Mouse (Mus musculus): ENCODE data around the gene Spz1.

Spz1 gene

DNA sequence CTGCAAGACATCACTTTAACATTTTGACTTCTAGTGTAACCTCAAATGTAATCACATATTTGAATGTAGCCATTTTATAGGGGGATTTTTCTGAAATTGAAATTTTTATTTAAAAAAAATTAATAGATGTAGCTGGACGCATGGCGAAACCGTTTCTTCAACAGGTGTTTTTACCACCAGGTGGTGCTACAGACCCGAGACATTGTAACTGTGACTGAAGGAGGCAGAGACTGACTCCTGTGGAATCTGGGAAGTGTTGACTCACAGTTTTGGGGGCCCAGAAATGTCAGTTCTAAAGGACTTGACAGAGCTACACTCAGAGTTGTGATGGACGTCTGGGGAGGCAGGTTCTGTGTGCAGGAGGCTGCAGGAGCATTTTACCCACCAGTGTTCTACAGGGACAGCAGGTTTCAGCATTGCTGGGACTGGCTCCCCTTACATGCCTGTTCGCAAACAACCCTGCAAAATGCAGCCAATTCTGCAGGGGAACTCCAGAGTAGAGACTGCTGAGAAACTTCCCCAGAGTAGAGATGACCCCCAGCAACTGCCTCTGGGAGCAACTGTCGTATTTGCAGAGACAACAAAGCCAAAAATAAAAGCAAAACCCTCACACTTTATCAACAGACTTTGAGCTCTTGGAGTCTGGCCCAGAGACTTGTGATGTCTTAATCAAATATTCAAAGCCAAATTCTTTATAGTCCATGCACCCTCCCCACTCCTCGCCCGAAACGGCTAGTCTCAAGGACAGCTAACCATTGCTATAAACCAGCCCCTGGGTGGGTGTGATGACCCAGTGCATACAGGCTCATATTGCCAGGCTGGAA is 4.5 kb upstream of the Spz1 start:
- peak; percentile 69 for DNase-seq (ENCODE audit: extremely low spot score, low spot score)

DNA sequence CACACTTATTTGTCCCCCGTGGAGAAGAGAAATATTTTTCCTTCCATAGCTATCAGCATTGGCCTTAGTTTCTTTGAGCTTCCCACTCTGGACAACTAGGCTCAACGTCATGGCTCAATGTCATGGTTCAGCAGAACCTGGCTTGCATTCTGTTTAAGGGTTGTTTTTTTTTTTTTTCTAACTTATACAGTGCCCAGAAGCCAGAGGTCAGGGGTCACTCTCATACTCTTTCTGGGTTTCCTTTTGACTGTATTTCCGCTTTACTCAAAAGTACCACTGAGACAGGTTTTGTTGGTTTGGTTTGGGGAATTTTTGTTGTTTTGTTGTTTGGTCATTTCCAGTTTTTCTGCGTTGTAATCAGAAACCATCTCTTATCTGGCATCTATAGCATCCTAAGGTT is 2.2 kb upstream of the Spz1 start:
- DNase-seq (ENCODE audit: extremely low spot score, low spot score), result no peak

DNA sequence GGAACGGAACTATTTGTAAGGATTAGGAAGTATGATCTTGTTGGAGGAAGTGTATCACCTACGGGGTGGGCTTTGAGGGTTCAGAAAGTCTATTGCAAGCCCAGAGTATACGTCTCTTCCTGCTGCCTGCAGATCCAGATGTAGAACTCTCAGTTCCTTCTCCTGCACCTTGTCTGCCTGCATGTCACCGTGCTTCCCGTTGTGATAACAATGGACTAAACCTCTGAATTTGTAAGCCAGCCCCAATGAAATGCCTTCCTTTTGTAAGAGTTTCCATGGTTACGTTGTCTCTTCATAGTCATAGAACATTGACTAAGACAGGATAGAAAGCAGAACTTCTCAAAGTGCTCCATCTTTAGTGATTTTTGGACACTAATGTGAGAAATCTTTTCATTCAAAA is 716 bp upstream of the Spz1 start:
- DNase-seq (ENCODE audit: extremely low spot score, low spot score), result no peak

DNA sequence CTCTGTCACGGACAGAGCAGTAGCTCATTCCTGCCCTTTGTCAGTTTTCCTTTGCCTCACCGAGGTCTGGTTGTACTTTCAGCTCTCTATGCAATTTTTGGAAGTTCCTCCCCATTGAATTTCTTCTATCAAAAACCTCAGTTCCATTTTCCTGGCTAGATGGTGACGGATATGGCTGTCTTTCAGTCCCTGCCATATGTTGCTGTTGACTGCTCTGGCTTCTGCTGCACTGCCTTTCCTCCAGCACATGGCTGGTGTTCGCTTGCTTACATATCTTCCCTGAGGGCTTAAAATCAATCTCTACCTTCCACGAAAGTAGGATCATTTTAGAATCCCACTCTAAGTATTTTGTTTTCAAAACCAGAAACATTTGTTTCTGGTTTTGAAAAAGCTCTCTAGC is 16.5 kb downstream of the Spz1 start:
- no peak for DNase-seq (ENCODE audit: extremely low spot score, low spot score)

DNA sequence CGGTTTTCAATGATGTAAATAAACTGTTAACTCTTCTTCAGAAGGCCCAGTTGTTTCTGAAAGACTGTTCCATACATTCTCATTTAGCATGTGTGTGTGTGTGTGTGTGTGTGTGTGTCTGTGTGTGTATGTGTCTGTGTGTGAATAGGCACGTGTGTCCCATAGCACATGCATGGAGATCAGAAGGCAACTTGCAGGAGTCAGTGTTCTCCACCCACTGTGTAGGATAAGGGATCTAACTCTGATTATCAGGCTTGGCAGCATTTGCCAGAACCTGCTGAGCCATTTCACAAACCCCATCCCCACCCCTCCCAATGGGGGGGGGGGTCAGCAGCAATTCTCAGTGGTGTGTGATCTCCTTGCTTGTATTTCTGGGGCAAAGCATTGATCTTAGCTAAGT is 18.7 kb downstream of the Spz1 start:
- no peak for DNase-seq (ENCODE audit: extremely low spot score, low spot score)

DNA sequence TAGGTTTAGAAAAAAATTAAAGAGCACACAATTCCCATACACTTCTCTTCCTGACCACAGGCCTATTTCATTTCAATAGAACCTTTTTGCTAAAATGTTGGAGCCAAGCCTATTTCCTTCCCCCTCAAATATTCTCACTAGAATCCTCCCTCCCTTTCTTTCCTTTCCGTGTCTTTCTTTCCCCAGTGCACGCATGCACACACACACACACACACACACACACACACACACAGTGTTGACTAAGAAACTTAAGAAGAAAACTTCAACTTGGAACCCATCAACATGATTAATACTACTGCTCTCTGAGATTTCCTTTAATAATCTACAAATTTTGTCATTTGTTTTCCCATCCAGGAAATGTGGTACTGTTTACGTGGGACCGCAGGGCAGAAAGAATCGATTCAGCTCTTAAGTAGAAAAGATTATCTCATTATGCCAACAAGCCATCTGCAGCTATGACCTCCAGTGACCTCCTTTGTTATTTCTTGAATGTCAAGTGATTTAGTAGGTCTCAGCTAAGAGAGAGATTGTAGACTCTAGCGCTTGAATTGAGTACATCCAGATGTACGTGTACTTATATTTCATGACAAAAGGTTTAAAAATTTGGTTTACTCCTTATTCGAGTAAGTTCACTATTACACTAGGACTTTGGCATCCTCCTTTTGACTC is 19.4 kb downstream of the Spz1 start:
- DNase-seq (ENCODE audit: extremely low spot score, low spot score), result peak; percentile 31

DNA sequence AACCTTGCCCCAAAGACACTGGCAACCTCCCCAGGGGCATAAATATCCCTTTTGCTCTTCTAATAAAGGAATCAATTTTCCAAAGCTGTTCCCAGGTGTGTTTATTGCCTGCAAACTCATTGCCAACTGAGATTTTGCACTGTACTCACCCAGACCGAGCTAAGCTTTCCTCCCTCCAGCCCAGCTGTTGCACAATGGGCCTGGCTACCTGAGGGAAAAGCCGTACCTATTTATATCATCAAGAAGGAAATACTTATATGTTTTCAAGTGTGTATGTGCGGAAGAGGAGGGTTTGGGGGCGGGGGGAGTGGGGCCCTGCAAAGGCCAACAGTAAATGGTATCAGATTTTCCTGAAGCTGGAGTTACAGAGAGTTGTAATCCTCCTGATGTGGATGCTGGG is 28.9 kb downstream of the Spz1 start:
- no peak for DNase-seq (ENCODE audit: extremely low spot score, low spot score)

DNA sequence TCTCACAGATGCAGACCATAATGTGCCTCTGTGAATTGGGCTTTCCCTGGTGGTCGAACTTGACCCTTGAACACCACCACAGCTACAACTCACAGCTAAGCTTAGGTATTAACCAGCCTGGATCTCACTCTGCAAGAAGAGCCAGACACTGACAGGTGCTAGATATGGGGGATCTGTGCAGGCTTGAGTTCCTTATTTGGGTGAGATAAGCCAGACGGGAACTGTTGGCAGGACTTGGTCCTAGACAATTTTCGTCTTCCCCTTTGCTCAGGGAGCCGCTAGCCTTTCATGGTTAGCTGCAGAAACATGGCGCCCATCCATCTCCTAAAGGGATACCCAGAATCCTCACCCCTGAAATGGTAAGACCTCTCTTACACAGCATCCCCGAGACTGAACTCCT is 35.0 kb downstream of the Spz1 start:
- peak; percentile 10 for DNase-seq (ENCODE audit: extremely low spot score, low spot score)

DNA sequence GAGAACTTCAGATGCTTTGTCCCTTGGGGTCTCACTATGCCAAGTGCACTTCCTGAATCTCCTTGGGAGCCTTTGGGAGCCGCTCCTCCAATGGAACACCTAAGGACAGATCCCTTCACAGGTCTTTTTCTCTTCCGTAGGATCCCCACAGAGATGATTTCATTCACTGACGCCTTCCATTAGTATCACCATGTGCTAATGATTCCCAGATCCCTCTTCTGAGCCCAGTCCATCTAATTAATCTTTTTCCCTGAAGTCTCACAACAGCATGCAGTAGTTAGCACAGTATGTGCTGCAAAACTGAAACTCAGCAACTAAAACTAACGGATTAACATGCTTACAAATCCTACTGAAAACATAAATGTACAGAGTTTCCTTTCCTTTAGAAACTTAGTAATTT is 36.8 kb downstream of the Spz1 start:
- DNase-seq (ENCODE audit: extremely low spot score, low spot score), result no peak

DNA sequence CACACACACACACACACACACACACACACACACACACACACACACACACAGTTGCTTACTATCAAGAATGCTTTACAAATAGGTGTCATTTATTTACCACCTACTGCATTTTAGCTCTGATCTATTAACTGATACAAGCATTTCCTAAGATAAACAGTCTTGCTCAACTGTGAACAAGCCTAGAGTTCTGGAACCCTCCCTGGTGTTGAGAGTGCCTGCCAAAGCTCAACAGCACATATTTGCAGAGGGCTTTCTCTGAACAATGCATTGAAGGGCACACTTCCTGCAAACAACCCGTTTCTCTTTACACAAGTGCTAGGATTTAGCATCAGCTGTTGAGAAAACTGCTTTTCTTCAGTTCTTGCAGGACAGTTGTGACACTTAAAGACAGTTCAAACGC is 42.2 kb downstream of the Spz1 start:
- peak; percentile 6 for DNase-seq (ENCODE audit: extremely low spot score, low spot score)

DNA sequence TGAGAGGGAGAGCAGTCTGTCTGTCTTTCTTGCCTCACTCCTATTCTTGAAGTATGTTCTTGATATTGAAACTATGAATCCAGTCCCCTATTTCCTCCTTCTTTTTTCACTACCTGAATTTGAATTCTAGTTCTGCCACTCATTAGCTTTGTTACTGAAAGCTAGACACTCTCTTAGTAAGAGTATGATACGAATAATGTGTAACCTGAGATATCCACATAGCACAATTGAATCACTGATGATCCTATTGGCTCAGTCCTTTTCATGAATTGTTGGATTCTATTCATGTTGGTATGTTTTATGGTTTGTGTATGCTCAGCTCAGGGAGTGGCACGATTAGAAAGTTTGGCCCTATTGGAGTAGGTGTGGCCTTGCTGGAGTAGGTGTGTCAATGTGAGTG is 43.8 kb downstream of the Spz1 start:
- no peak for DNase-seq (ENCODE audit: extremely low spot score, low spot score)

DNA sequence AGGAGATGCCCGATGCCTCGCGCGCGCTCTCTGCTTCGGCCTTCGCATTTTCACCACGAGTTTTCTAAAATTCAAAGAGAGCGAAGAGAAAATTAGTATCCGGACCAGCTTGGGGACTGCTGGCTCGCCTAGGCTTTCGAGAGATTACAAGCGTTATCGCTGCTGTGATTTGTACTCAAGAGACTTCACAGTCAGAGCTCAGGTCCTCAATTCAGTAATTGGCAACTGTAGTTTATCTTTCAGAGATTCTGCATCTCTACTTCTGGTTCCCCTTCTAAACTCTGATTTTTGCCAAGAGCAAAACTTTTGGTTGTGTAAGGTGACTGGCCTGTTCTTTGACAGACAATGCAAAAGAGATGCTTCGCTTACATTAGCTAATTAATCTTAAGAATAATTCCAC is 44.7 kb downstream of the Spz1 start:
- DNase-seq (ENCODE audit: extremely low spot score, low spot score), result no peak

DNA sequence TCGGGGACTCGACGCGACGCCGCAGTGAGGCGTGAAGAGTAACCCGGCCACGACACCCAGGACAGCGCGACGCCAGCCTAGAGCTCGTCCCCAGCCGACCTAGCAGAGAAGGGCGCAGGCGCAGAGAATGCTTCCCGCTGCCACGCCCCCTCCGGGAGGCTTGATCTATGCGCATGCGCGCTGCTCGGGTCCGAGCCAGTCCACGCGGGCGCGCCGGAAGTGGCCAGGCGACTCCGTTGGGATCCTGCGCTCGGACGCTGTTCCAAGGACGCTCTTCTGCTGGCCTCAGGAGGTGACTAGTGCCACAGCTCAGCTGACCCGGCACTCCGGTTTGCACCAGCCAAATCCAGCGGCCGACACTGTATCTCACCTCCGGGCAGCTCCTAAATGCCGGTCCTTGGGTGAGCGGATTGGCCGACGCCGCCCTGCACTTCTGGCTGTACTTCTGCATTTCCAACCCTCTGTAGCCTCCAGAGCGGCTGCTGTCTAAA is 45.2 kb downstream of the Spz1 start, which contains the start of gene Zfyve16:
TSS of gene Zfyve16 (minus strand) at position 148 of the 491 bp plus-strand sequence.
- peak; percentile 99 for DNase-seq (ENCODE audit: extremely low spot score, low spot score)

DNA sequence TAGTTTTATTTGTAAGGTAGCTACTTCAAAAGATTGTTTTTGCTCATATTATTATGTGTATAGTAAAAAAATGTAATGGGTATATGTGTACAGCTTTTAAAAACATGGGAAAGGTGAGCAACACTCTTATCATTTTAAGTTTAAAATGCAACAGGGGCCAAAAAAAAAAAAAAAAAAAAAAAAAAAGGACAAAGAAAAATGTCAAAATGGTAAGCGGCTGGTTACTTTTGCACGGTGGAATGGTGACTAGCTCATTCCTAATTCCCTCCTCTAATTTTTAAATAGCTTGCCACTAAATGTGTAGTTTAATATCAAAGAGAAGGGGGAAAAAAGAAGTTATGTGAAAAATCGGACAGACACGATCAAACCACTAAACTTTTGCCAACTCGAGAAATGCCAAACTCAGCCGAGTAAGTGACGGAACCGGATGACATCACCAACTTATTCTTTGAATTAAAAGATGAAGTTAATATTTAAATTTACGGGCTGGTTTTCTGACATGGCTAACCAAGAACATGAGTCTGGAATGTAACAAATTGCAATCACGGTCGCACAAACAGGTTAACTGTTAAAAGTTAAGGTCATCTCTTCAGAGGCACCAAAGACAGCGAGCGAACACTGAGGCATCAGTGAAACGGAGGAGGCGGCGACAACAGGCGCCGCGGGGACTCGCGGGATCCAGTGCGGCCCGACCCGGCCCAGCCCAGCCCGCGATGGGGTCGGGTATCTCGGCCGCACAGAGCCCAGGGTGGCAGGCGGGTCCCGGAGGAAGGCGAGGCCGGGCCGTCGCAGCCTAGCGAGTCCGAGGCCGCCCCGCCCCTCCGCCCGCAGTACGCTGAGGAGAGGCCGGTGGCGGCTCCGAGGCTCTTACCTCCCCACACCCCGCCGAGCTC is 45.9 kb downstream of the Spz1 start:
- no peak for DNase-seq (ENCODE audit: extremely low spot score, low spot score)
